Mouse (Mus musculus): ENCODE data around the gene Jak1. TPM values are rescaled to one million over a fixed set of nuclear protein-coding genes. Genes with fewer than 3 reads are reported as not detected.

Gene Jak1
- polyA plus RNA-seq, 1 experiment from 2014 or later, result 65.1 TPM

- peaks cover 6% of the 10 kb centered on the region; the same call in 1 of the 2 replicates for H3K4me1 ChIP-seq (ENCODE audit: control insufficient read depth, insufficient read depth, low read length)
- no peak overlapping the region for H3K4me2 ChIP-seq
- 62% methylated on average over 6 of the region's 6 CpGs for WGBS (ENCODE audit: insufficient replicate concordance)
- no peak for ATAC-seq (replicated peaks; ENCODE audit: insufficient number of reproducible peaks, low FRiP score, low TSS enrichment)
- no peaks in the 10 kb centered on the region for H3K27me3 ChIP-seq (ENCODE audit: control insufficient read depth, insufficient read depth, low read length)
- H3K27ac ChIP-seq (ENCODE audit: low read depth, low read length), result no peak overlapping the region
- H3K9ac ChIP-seq (ENCODE audit: low read depth, low read length), result no peak overlapping the region
- H3K4me3 ChIP-seq (ENCODE audit: low read depth, low read length), result no peak overlapping the region
- H3K36me3 ChIP-seq (ENCODE audit: control insufficient read depth, insufficient read depth, low read length), result no peaks in the 10 kb centered on the region
- H3K9me3 ChIP-seq (replicated peaks; ENCODE audit: control insufficient read depth, low read length), result no peaks in the 10 kb centered on the region
These were observed 28.3 kb downstream of the Jak1 start for GRCm38 (mm10) chr4:101236797-101237196.

DNA sequence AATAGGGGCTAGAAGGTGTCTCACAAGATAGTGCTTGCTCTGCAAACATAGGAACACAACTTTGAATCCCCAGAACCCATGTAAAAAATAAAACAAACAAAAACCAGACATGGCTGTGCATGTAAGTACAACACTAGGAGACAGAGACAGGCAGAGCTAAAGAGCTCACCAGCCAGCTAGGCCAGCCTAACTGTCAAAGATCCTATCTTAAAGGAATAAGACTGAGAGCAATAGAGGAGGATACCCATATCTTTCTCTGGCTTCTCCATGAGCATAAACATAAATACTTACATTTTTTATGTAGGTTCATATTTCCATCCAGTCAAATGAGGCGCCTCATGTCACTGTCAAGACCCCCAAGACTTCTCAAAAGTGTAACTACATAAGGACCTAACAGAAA is 29.1 kb downstream of the Jak1 start:
- no peak for ATAC-seq (replicated peaks; ENCODE audit: insufficient number of reproducible peaks, low FRiP score, low TSS enrichment)
- Histone ChIP-seq H3K9me3 (replicated peaks; ENCODE audit: control insufficient read depth, low read length) (no peaks in the 10 kb centered on the region), H3K4me1 (ENCODE audit: control insufficient read depth, insufficient read depth, low read length) (peaks cover 6% of the 10 kb centered on the region; the same call in 1 of the 2 replicates), H3K27me3 (ENCODE audit: control insufficient read depth, insufficient read depth, low read length) (no peaks in the 10 kb centered on the region), H3K27ac (ENCODE audit: low read depth, low read length) (no peak overlapping the region), H3K36me3 (ENCODE audit: control insufficient read depth, insufficient read depth, low read length) (no peaks in the 10 kb centered on the region), H3K9ac (ENCODE audit: low read depth, low read length) (no peak overlapping the region), H3K4me3 (ENCODE audit: low read depth, low read length) (no peak overlapping the region), H3K4me2 (no peak overlapping the region)
- 80% methylated on average over 1 of the region's 1 CpGs for WGBS (ENCODE audit: insufficient replicate concordance)

GRCm38 (mm10) chr4:101234753-101235152 is 30.3 kb downstream of the Jak1 start:
- H3K9me3 ChIP-seq (replicated peaks; ENCODE audit: control insufficient read depth, low read length), result no peaks in the 10 kb centered on the region
- H3K4me2 ChIP-seq, result no peak overlapping the region
- no peak overlapping the region for H3K4me3 ChIP-seq (ENCODE audit: low read depth, low read length)
- no peak overlapping the region for H3K27ac ChIP-seq (ENCODE audit: low read depth, low read length)
- H3K36me3 ChIP-seq (ENCODE audit: control insufficient read depth, insufficient read depth, low read length), result no peaks in the 10 kb centered on the region
- 89% methylated on average over 1 of the region's 1 CpGs for WGBS (ENCODE audit: insufficient replicate concordance)
- no peak overlapping the region for H3K9ac ChIP-seq (ENCODE audit: low read depth, low read length)
- H3K4me1 ChIP-seq (ENCODE audit: control insufficient read depth, insufficient read depth, low read length), result peaks cover 6% of the 10 kb centered on the region; the same call in 1 of the 2 replicates
- no peak for ATAC-seq (replicated peaks; ENCODE audit: insufficient number of reproducible peaks, low FRiP score, low TSS enrichment)
- H3K27me3 ChIP-seq (ENCODE audit: control insufficient read depth, insufficient read depth, low read length), result no peaks in the 10 kb centered on the region

DNA sequence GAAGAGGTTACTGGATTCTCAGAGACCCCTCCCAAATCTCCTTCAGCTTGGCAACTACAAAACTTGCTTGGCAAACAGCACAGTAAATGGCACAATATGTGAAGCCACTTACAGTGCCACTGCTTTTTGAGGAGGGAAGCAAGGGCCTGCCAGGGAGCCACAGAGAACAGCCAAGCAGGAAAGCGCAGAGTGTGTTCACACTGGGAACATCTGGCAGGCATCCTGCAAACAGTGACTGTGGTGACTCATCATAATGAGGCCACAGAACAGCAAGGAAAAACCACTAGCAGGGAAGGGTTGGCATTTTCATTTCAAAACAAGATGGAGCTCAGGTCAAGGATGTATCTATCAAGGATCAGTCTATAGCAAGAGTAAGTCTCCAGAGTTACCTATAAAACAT is 30.8 kb downstream of the Jak1 start:
- H3K9me3 ChIP-seq (replicated peaks; ENCODE audit: control insufficient read depth, low read length), result no peaks in the 10 kb centered on the region
- no peak overlapping the region for H3K9ac ChIP-seq (ENCODE audit: low read depth, low read length)
- H3K4me3 ChIP-seq (ENCODE audit: low read depth, low read length), result no peak overlapping the region
- H3K27ac ChIP-seq (ENCODE audit: low read depth, low read length), result no peak overlapping the region
- no peak for ATAC-seq (replicated peaks; ENCODE audit: insufficient number of reproducible peaks, low FRiP score, low TSS enrichment)
- WGBS (ENCODE audit: insufficient replicate concordance), result 67% methylated on average over 1 of the region's 1 CpGs
- H3K4me1 ChIP-seq (ENCODE audit: control insufficient read depth, insufficient read depth, low read length), result peaks cover 6% of the 10 kb centered on the region; the same call in 1 of the 2 replicates
- H3K4me2 ChIP-seq, result no peak overlapping the region
- H3K27me3 ChIP-seq (ENCODE audit: control insufficient read depth, insufficient read depth, low read length), result no peaks in the 10 kb centered on the region
- H3K36me3 ChIP-seq (ENCODE audit: control insufficient read depth, insufficient read depth, low read length), result no peaks in the 10 kb centered on the region

DNA sequence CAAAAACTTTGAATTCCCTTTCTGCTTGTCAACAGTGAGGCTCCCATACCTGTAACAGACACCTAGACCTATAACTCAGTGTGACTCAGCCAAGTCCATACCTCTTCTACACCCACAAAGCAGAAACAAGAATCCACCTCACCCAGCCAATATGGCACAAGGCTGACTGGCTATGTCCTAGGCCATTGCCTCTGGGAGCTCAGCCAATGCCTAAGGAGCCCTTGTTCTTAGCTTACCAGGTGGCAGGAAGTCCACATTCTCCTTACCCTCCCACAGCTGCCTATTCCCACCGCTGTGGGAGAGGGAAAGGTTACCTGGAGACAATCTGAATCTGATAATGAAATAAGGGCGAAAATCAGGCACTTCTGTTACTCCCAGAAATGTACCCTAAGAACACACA is 34.5 kb downstream of the Jak1 start:
- 78% methylated on average over 2 of the region's 2 CpGs for WGBS (ENCODE audit: insufficient replicate concordance)
- Histone ChIP-seq H3K9ac (ENCODE audit: low read depth, low read length) (no peak overlapping the region), H3K27ac (ENCODE audit: low read depth, low read length) (no peak overlapping the region), H3K36me3 (ENCODE audit: control insufficient read depth, insufficient read depth, low read length) (no peaks in the 10 kb centered on the region), H3K4me2 (no peak overlapping the region), H3K27me3 (ENCODE audit: control insufficient read depth, insufficient read depth, low read length) (no peaks in the 10 kb centered on the region), H3K9me3 (replicated peaks; ENCODE audit: control insufficient read depth, low read length) (no peaks in the 10 kb centered on the region), H3K4me3 (ENCODE audit: low read depth, low read length) (no peak overlapping the region), H3K4me1 (ENCODE audit: control insufficient read depth, insufficient read depth, low read length) (no peaks in the 10 kb centered on the region)
- ATAC-seq (replicated peaks; ENCODE audit: insufficient number of reproducible peaks, low FRiP score, low TSS enrichment), result no peak

DNA sequence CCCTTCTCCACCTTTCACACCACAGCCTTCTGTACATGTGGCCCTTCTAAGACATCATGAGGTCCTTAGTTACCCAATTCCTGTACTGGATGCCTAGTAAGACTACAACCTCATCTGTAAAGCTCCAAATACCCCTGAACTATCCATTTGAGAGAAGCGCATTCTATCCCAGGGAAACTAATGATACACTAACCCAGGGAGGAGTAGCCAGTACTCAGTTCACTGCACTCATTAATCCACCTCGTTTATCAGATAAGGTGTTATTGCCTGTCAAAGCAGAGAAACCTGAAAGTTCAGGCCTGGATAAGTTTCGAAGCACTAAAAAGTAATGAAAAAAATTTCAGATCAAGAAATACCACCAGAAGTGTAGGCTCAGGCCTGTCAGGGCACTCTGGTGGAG is 37.7 kb downstream of the Jak1 start:
- H3K9ac ChIP-seq (ENCODE audit: low read depth, low read length), result no peak overlapping the region
- no peak overlapping the region for H3K27ac ChIP-seq (ENCODE audit: low read depth, low read length)
- H3K4me3 ChIP-seq (ENCODE audit: low read depth, low read length), result no peak overlapping the region
- no peaks in the 10 kb centered on the region for H3K36me3 ChIP-seq (ENCODE audit: control insufficient read depth, insufficient read depth, low read length)
- no peaks in the 10 kb centered on the region for H3K4me1 ChIP-seq (ENCODE audit: control insufficient read depth, insufficient read depth, low read length)
- H3K4me2 ChIP-seq, result no peak overlapping the region
- H3K9me3 ChIP-seq (replicated peaks; ENCODE audit: control insufficient read depth, low read length), result no peaks in the 10 kb centered on the region
- no peaks in the 10 kb centered on the region for H3K27me3 ChIP-seq (ENCODE audit: control insufficient read depth, insufficient read depth, low read length)
- no peak for ATAC-seq (replicated peaks; ENCODE audit: insufficient number of reproducible peaks, low FRiP score, low TSS enrichment)
- 79% methylated on average over 3 of the region's 3 CpGs for WGBS (ENCODE audit: insufficient replicate concordance)

- Histone ChIP-seq H3K9ac (ENCODE audit: low read depth, low read length) (no peak overlapping the region), H3K9me3 (replicated peaks; ENCODE audit: control insufficient read depth, low read length) (no peaks in the 10 kb centered on the region), H3K36me3 (ENCODE audit: control insufficient read depth, insufficient read depth, low read length) (no peaks in the 10 kb centered on the region), H3K4me3 (ENCODE audit: low read depth, low read length) (no peak overlapping the region), H3K27ac (ENCODE audit: low read depth, low read length) (no peak overlapping the region), H3K4me1 (ENCODE audit: control insufficient read depth, insufficient read depth, low read length) (no peaks in the 10 kb centered on the region; the same call in 1 of the 2 replicates), H3K4me2 (no peak overlapping the region), H3K27me3 (ENCODE audit: control insufficient read depth, insufficient read depth, low read length) (no peaks in the 10 kb centered on the region)
- no peak for ATAC-seq (replicated peaks; ENCODE audit: insufficient number of reproducible peaks, low FRiP score, low TSS enrichment)
- WGBS (ENCODE audit: insufficient replicate concordance), result 88% methylated on average over 5 of the region's 5 CpGs
These were observed 39.1 kb downstream of the Jak1 start for GRCm38 (mm10) chr4:101225984-101226383.

GRCm38 (mm10) chr4:101220946-101221345 is 44.1 kb downstream of the Jak1 start:
- no peaks in the 10 kb centered on the region for H3K9me3 ChIP-seq (replicated peaks; ENCODE audit: control insufficient read depth, low read length)
- no peaks in the 10 kb centered on the region for H3K36me3 ChIP-seq (ENCODE audit: control insufficient read depth, insufficient read depth, low read length)
- no peak overlapping the region for H3K4me2 ChIP-seq
- H3K9ac ChIP-seq (ENCODE audit: low read depth, low read length), result no peak overlapping the region
- H3K27me3 ChIP-seq (ENCODE audit: control insufficient read depth, insufficient read depth, low read length), result no peaks in the 10 kb centered on the region
- H3K4me3 ChIP-seq (ENCODE audit: low read depth, low read length), result no peak overlapping the region
- H3K27ac ChIP-seq (ENCODE audit: low read depth, low read length), result no peak overlapping the region
- no peak for ATAC-seq (replicated peaks; ENCODE audit: insufficient number of reproducible peaks, low FRiP score, low TSS enrichment)
- WGBS (ENCODE audit: insufficient replicate concordance), result 81% methylated on average over 2 of the region's 2 CpGs
- H3K4me1 ChIP-seq (ENCODE audit: control insufficient read depth, insufficient read depth, low read length), result no peaks in the 10 kb centered on the region; the same call in 1 of the 2 replicates

DNA sequence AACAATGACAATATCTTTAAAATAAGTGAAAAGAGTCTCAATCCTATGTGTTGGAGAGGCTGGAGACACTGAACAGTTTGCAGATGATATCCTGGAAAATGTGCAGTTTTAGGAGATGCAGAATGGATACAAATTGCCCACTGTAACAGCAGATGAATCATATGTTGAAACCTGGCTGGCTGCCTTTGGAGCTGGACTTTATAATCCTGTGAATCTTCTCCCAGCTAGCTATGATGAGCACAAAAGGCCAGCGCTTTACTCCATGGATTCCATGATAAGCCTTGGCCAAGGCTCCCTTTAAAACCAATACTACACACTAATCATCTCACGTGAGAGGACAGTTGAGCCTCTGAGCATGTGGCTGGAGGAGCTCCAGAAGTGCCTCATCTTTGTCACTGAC is 45.2 kb downstream of the Jak1 start:
- no peaks in the 10 kb centered on the region for H3K9me3 ChIP-seq (replicated peaks; ENCODE audit: control insufficient read depth, low read length)
- WGBS (ENCODE audit: insufficient replicate concordance), result 79% methylated on average over 2 of the region's 2 CpGs
- H3K4me2 ChIP-seq, result no peak overlapping the region
- no peaks in the 10 kb centered on the region; the same call in 1 of the 2 replicates for H3K4me1 ChIP-seq (ENCODE audit: control insufficient read depth, insufficient read depth, low read length)
- H3K9ac ChIP-seq (ENCODE audit: low read depth, low read length), result no peak overlapping the region
- no peaks in the 10 kb centered on the region for H3K36me3 ChIP-seq (ENCODE audit: control insufficient read depth, insufficient read depth, low read length)
- H3K4me3 ChIP-seq (ENCODE audit: low read depth, low read length), result no peak overlapping the region
- H3K27ac ChIP-seq (ENCODE audit: low read depth, low read length), result no peak overlapping the region
- ATAC-seq (replicated peaks; ENCODE audit: insufficient number of reproducible peaks, low FRiP score, low TSS enrichment), result no peak
- H3K27me3 ChIP-seq (ENCODE audit: control insufficient read depth, insufficient read depth, low read length), result no peaks in the 10 kb centered on the region

All from heart, embryonic 11.5 days (tissue).